Mouse (Mus musculus): ENCODE measurements around the gene Vmn1r112.
"Not testable (repeated sequence)": the region's sequence is repeated elsewhere in the genome, so short reads cannot be mapped to it uniquely, and the experiment has no call there.

The Vmn1r112 gene

DNA sequence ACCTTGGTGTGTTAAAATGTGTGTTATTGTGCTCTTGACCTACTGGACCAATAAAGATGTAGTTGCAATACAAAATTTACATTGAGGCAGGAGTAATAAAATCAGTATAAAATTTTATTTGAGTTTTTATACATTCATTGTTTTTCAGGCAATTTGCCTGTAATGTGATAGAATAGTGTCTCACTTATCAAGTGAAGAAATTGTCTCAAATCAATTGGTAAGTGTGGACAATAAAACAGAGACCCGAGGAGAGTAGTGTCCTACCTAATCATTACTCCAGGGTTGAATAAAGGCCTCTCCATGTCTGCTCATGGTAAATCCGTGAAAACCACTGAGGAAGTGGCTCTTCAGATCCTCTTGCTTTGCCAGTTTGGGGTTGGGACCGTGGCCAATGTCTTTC lies at the start of gene Vmn1r112:
TSS of gene Vmn1r112 (plus strand) at position 301 of the 400 bp plus-strand sequence.
- DNase-seq (ENCODE audit: low spot score), result not testable (repeated sequence)

DNA sequence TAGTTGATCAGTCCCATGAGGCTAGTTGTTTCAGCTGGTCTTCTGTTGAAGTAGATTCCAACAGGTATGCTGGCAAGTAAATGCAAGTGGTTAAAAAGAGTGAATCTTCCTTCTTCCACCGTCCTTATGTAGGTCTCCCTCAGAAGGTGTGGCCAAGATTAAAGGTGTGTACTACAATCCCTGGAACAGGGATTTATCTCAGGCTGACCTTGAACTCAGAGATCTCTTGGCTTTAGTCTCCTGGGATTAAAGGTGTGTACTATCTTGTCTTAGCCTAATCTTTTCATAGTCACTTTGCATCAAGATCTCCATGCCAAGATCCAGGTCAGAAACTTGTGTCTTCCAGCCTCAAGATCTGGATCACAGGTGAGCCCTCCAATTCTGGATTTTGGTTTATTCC lies 40.5 kb upstream of the Vmn1r112 start, which contains the start of gene Gm10668:
TSS of gene Gm10668 (minus strand) at position 101 of the 400 bp plus-strand sequence.
- DNase-seq (ENCODE audit: low spot score), result not testable (repeated sequence)

DNA sequence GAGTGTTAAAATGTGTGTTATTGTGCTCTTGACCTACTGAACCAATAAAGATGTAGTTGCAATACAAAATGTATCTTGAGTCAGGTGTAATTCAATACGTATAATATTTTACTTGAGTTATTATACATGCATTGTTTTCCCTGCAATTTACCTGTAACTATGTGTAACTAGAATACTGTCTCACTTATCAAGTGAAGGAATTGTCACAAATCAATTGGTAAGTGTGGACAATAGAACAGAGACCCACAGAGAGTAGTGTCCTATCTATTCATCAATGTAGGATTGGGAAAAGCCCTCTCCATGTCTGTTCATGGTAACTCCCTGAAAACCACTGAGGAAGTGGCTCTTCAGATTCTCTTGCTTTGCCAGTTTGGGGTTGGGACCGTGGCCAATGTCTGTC lies 16.0 kb downstream of the Vmn1r112 start, which contains the start of gene Vmn1r113:
TSS of gene Vmn1r113 (plus strand) at position 301 of the 400 bp plus-strand sequence.
- DNase-seq (ENCODE audit: low spot score), result not testable (repeated sequence)

DNA sequence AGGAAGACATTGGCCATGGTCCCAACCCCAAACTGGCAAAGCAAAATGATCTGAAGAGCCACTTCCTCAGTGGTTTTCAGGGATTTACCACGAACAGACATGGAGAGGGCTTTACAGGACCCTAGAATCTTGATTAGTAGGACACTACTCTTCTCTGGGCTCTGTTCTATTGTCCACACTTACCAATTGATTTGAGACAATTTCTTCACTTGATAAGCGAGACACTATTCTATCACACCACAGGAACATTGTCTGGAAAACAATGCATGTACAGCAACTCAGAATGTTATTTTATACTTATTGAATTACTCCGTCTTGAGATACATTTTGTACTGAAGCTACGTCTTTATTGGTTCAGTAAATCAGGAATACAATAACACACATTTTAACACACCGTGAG lies 41.1 kb downstream of the Vmn1r112 start, which contains the start of gene Vmn1r114:
TSS of gene Vmn1r114 (minus strand) at position 101 of the 400 bp plus-strand sequence.
- not testable (repeated sequence) for DNase-seq (ENCODE audit: low spot score)

All from embryo, embryonic 10.5 days (tissue).